Mouse (Mus musculus) stomach, postnatal 0 days (tissue): Measurements from ENCODE around the gene Scaf8.

Source experiments
- CTCF ChIP-seq: IDR thresholded peaks from 2 replicates; pipeline ENCODE4 v1.5.1; 2016; ENCODE audit warnings: antibody characterized with exemption, low read depth, mild to moderate bottlenecking, moderate library complexity
- EP300 ChIP-seq: optimal IDR thresholded peaks from 2 replicates; pipeline ENCODE3; 2016; ENCODE audit warnings: antibody characterized with exemption

DNA sequence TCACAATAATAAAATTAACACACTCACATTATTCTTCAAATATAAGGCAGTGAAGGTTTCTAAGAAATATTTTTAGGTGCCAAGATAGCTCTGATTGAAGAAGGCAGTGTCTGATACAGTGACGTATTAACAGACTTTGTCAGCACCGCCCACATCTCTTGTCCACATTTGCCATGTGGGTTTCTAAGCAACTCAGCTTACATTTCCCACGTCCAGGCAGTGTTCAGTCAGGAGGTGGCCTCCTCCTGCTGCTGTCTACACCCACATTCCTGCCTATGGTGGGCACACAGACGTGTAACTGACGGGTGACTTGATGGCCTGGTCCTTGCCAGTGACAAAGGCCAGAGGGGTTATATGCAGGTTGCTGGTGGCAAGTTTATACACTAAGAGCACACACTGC, 104.1 kb downstream of the Scaf8 start:
- no peak for TF ChIP-seq CTCF
- no peak for TF ChIP-seq EP300
